Comparison of ENCODE assay signal across 24 mouse cellular contexts in genomic region chr15:31660844-31661243, GRCm38 (mm10). TPM values are rescaled to one million over a fixed set of nuclear protein-coding genes. Genes with fewer than 3 reads are reported as not detected.
A peak's percentile ranks its signal among the peaks of the same experiment; 100 is the strongest.
DNase-seq lines count a peak whose midpoint lies in the region; ATAC-seq lines count a peak whose summit lies in the region.
"Had no signal": no experiment of that assay in that cellular context is flagged by ENCODE, and none has a peak within 500 bp of the region (broad histone marks: within the 10 kb centered on the region; RNA-seq: fewer than 3 reads in every experiment).

No protein-coding gene starts in this region.

- ATAC-seq in hindbrain, embryonic 12.5 days (ENCODE audit: low FRiP score): no peak
- ATAC-seq in midbrain, embryonic 14.5 days (ENCODE audit: low FRiP score, low TSS enrichment): no peak
- peak; percentile 61; the same call in 1 of the 2 replicates for ATAC-seq in hindbrain, embryonic 15.5 days (ENCODE audit: low FRiP score, low read depth)
- ATAC-seq in neural tube, embryonic 15.5 days (ENCODE audit: low FRiP score): peak; percentile 80
- ATAC-seq: CD4-positive, CD25-positive, alpha-beta regulatory T cell, adult 4 months had no signal

- H3K4me2 ChIP-seq in hindbrain, embryonic 12.5 days (replicated peaks): no peak overlapping the region
- H3K4me2 ChIP-seq in midbrain, embryonic 14.5 days (ENCODE audit: low read length): no peak overlapping the region
- H3K4me2 ChIP-seq in hindbrain, embryonic 15.5 days: no peak overlapping the region
- H3K4me2 ChIP-seq in neural tube, embryonic 15.5 days: no peak overlapping the region
- H3K4me2 ChIP-seq: heart, embryonic 13.5 days; liver, embryonic 15.5 days; lung, embryonic 15.5 days had no signal

- no peaks in the 10 kb centered on the region for H3K4me1 ChIP-seq in hindbrain, embryonic 12.5 days
- no peaks in the 10 kb centered on the region for H3K4me1 ChIP-seq in hindbrain, embryonic 10.5 days (replicated peaks)
- H3K4me1 ChIP-seq in midbrain, embryonic 14.5 days (ENCODE audit: control insufficient read depth, insufficient read depth, low read length): no peaks in the 10 kb centered on the region
- H3K4me1 ChIP-seq in midbrain, embryonic 10.5 days: no peaks in the 10 kb centered on the region
- H3K4me1 ChIP-seq in hindbrain, embryonic 15.5 days (replicated peaks): peaks cover 8% of the 10 kb centered on the region; the same call in 1 of the 2 replicates
- H3K4me1 ChIP-seq in neural tube, embryonic 15.5 days: peaks cover 10% of the 10 kb centered on the region
- H3K4me1 ChIP-seq: liver, embryonic 15.5 days; lung, embryonic 15.5 days had no signal

- H3K36me3 ChIP-seq in hindbrain, embryonic 12.5 days: no peaks in the 10 kb centered on the region
- H3K36me3 ChIP-seq in hindbrain, embryonic 10.5 days: no peaks in the 10 kb centered on the region
- H3K36me3 ChIP-seq in midbrain, embryonic 14.5 days (ENCODE audit: control insufficient read depth, insufficient read depth, low read length): no peaks in the 10 kb centered on the region
- no peaks in the 10 kb centered on the region for H3K36me3 ChIP-seq in midbrain, embryonic 10.5 days
- no peaks in the 10 kb centered on the region for H3K36me3 ChIP-seq in hindbrain, embryonic 15.5 days
- no peaks in the 10 kb centered on the region for H3K36me3 ChIP-seq in neural tube, embryonic 15.5 days
- H3K36me3 ChIP-seq: heart, embryonic 13.5 days; liver, embryonic 15.5 days; lung, embryonic 15.5 days had no signal

- no peak for DNase-seq in hindbrain, embryonic 10.5 days (ENCODE audit: low spot score)
- DNase-seq in midbrain, embryonic 14.5 days: peak; percentile 4
- no peak for DNase-seq in midbrain, embryonic 10.5 days (ENCODE audit: low spot score)
- DNase-seq in cerebellum, adult 9-10 months: no peak
- DNase-seq: adrenal gland, postnatal 14 days; cerebellum, adult 9-11 months; forebrain, postnatal 0 days; gastrocnemius, postnatal 36 days; heart, adult 2 months; heart, postnatal 14 days; kidney, adult 11 months; left cerebral cortex, postnatal 4 days; liver; lung, postnatal 4 days; thymus, adult 18-20 months; thymus, postnatal 4 days had no signal

- peak overlapping the region; percentile 23; the same call in 1 of the 2 replicates for H3K27ac ChIP-seq in hindbrain, embryonic 12.5 days
- H3K27ac ChIP-seq in hindbrain, embryonic 10.5 days: no peak overlapping the region
- no peak overlapping the region for H3K27ac ChIP-seq in midbrain, embryonic 14.5 days (replicated peaks; ENCODE audit: low read depth, low read length)
- H3K27ac ChIP-seq in midbrain, embryonic 10.5 days (replicated peaks): no peak overlapping the region
- H3K27ac ChIP-seq in hindbrain, embryonic 15.5 days (replicated peaks): peak overlapping the region; percentile 50
- H3K27ac ChIP-seq in neural tube, embryonic 15.5 days (replicated peaks): peak overlapping the region; percentile 48
- H3K27ac ChIP-seq: heart, adult 2 months; heart, embryonic 13.5 days; left cerebral cortex, adult 2 months; liver, embryonic 15.5 days; lung, embryonic 15.5 days had no signal

- no peaks in the 10 kb centered on the region; the same call in 1 of the 2 replicates for H3K27me3 ChIP-seq in hindbrain, embryonic 12.5 days
- no peaks in the 10 kb centered on the region for H3K27me3 ChIP-seq in hindbrain, embryonic 10.5 days (ENCODE audit: insufficient read depth, poor library complexity, severe bottlenecking)
- no peaks in the 10 kb centered on the region for H3K27me3 ChIP-seq in midbrain, embryonic 14.5 days (ENCODE audit: control insufficient read depth, insufficient read depth, low read length)
- H3K27me3 ChIP-seq in midbrain, embryonic 10.5 days (ENCODE audit: low read depth, poor library complexity, severe bottlenecking): no peaks in the 10 kb centered on the region
- H3K27me3 ChIP-seq in hindbrain, embryonic 15.5 days: no peaks in the 10 kb centered on the region
- no peaks in the 10 kb centered on the region for H3K27me3 ChIP-seq in neural tube, embryonic 15.5 days (replicated peaks)
- H3K27me3 ChIP-seq: heart, embryonic 13.5 days; liver, embryonic 15.5 days; lung, embryonic 15.5 days had no signal

- H3K9me3 ChIP-seq in hindbrain, embryonic 12.5 days (replicated peaks): no peaks in the 10 kb centered on the region
- H3K9me3 ChIP-seq in hindbrain, embryonic 10.5 days: no peaks in the 10 kb centered on the region
- no peaks in the 10 kb centered on the region for H3K9me3 ChIP-seq in midbrain, embryonic 14.5 days (ENCODE audit: control insufficient read depth, low read length)
- H3K9me3 ChIP-seq in midbrain, embryonic 10.5 days (replicated peaks): no peaks in the 10 kb centered on the region
- H3K9me3 ChIP-seq in hindbrain, embryonic 15.5 days: no peaks in the 10 kb centered on the region
- no peaks in the 10 kb centered on the region for H3K9me3 ChIP-seq in neural tube, embryonic 15.5 days (replicated peaks)
- H3K9me3 ChIP-seq: heart, embryonic 13.5 days; liver, embryonic 15.5 days; lung, embryonic 15.5 days had no signal

- no peak overlapping the region for H3K4me3 ChIP-seq in hindbrain, embryonic 12.5 days
- H3K4me3 ChIP-seq in hindbrain, embryonic 10.5 days: no peak overlapping the region
- H3K4me3 ChIP-seq in midbrain, embryonic 14.5 days (replicated peaks; ENCODE audit: low read depth, low read length): no peak overlapping the region
- no peak overlapping the region for H3K4me3 ChIP-seq in midbrain, embryonic 10.5 days
- H3K4me3 ChIP-seq in hindbrain, embryonic 15.5 days: no peak overlapping the region
- no peak overlapping the region for H3K4me3 ChIP-seq in neural tube, embryonic 15.5 days (replicated peaks)
- H3K4me3 ChIP-seq: heart, adult 2 months; heart, embryonic 13.5 days; left cerebral cortex, adult 2 months; liver, embryonic 15.5 days; lung, embryonic 15.5 days had no signal

- WGBS in hindbrain, embryonic 12.5 days: 84% methylated on average over 9 of the region's 9 CpGs
- WGBS in hindbrain, embryonic 10.5 days: 89% methylated on average over 9 of the region's 9 CpGs
- 78% methylated on average over 9 of the region's 9 CpGs for WGBS in midbrain, embryonic 14.5 days
- 89% methylated on average over 9 of the region's 9 CpGs for WGBS in midbrain, embryonic 10.5 days
- WGBS in hindbrain, embryonic 15.5 days: 54% methylated on average over 9 of the region's 9 CpGs
- 39% methylated on average over 9 of the region's 9 CpGs for WGBS in neural tube, embryonic 15.5 days

- H3K9ac ChIP-seq in hindbrain, embryonic 12.5 days: no peak overlapping the region
- no peak overlapping the region for H3K9ac ChIP-seq in midbrain, embryonic 14.5 days (replicated peaks; ENCODE audit: low read length)
- H3K9ac ChIP-seq in hindbrain, embryonic 15.5 days: no peak overlapping the region
- no peak overlapping the region for H3K9ac ChIP-seq in neural tube, embryonic 15.5 days (replicated peaks)
- H3K9ac ChIP-seq: forebrain, postnatal 0 days; heart, embryonic 13.5 days; liver, embryonic 15.5 days; lung, embryonic 15.5 days had no signal

RNA-seq across cellular contexts. Expression of gene Fam173b, which starts 59.2 kb away (rescaled TPM):
- 12.3 and 12.4 TPM in 2 replicates for polyA plus RNA-seq in hindbrain, embryonic 12.5 days (2016; fragmentation: Nextera tagmentation; extraction: Ambion mirVana)
- 13.1 and 15.5 TPM in 2 replicates for polyA plus RNA-seq in hindbrain, embryonic 10.5 days (2016; fragmentation: Nextera tagmentation; extraction: Ambion mirVana)
- 9.5 and 10.0 TPM in 2 replicates for polyA plus RNA-seq in midbrain, embryonic 14.5 days (2014; fragmentation: Nextera tagmentation; extraction: Ambion mirVana)
- polyA plus RNA-seq in midbrain, embryonic 10.5 days (2016; fragmentation: Nextera tagmentation; extraction: Ambion mirVana): 14.7 and 18.0 TPM in 2 replicates
- 9.7 and 10.0 TPM in 2 replicates for polyA plus RNA-seq in hindbrain, embryonic 15.5 days (2015; fragmentation: Nextera tagmentation; extraction: Ambion mirVana)
- polyA plus RNA-seq in neural tube, embryonic 15.5 days (2015; fragmentation: Nextera tagmentation; extraction: Ambion mirVana): 11.1 and 11.6 TPM in 2 replicates

RNA-seq across cellular contexts. Expression of gene Cct5, which starts 59.2 kb away (rescaled TPM):
- polyA plus RNA-seq in hindbrain, embryonic 12.5 days (2016; fragmentation: Nextera tagmentation; extraction: Ambion mirVana): 539 and 546 TPM in 2 replicates
- 698 and 751 TPM in 2 replicates for polyA plus RNA-seq in hindbrain, embryonic 10.5 days (2016; fragmentation: Nextera tagmentation; extraction: Ambion mirVana)
- 520 and 567 TPM in 2 replicates for polyA plus RNA-seq in midbrain, embryonic 14.5 days (2014; fragmentation: Nextera tagmentation; extraction: Ambion mirVana)
- 728 and 772 TPM in 2 replicates for polyA plus RNA-seq in midbrain, embryonic 10.5 days (2016; fragmentation: Nextera tagmentation; extraction: Ambion mirVana)
- polyA plus RNA-seq in hindbrain, embryonic 15.5 days (2015; fragmentation: Nextera tagmentation; extraction: Ambion mirVana): 473 and 479 TPM in 2 replicates
- 473 and 502 TPM in 2 replicates for polyA plus RNA-seq in neural tube, embryonic 15.5 days (2015; fragmentation: Nextera tagmentation; extraction: Ambion mirVana)

Comparison
In these comparisons a context has a peak if more than half of its experiments do, and no peak if none do; other contexts are left out.
1. ATAC-seq: peak in hindbrain, embryonic 15.5 days (single experiment) and neural tube, embryonic 15.5 days (single experiment); none in hindbrain, embryonic 12.5 days (single experiment) and midbrain, embryonic 14.5 days (single experiment).
2. H3K27ac ChIP-seq: peak in hindbrain, embryonic 12.5 days (single experiment), hindbrain, embryonic 15.5 days (single experiment) and neural tube, embryonic 15.5 days (single experiment); none in hindbrain, embryonic 10.5 days (single experiment), midbrain, embryonic 14.5 days (single experiment) and midbrain, embryonic 10.5 days (single experiment).